Mouse (Mus musculus): ENCODE measurements around the gene Cd300lg.

Gene Cd300lg

DNA sequence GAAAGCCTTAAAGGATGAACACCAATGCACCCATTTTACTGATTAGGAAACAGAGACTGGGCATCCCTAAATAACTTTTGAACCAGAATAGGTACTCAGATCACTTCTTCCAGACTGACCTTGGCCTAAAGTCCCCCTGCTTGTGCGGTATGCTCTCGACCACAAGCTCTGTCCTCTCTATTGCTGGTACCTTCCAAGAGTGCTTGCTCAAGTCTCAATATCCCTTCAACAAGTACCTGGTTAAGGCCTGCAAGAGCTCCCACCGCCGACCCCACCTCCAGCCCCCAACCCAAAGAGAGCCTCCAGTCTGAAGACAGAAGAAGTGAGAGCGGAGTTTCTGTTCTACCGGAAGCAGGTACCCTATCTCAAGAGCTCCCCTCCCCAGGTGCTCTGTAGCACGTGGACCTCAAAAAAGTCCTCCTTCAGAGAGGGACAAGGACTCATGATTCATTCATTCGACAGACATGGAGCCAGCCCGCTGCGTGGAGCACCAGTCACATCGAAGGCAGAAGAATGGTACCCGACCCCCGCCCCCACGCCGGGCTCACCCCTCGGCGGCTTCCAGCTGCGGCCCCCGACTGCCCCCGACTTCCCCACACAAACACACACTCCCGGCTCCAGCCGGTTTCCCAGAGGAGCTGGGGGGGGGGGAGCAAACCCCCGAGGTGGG is 15.2 kb upstream of the Cd300lg start:
- DNase-seq = no peak

DNA sequence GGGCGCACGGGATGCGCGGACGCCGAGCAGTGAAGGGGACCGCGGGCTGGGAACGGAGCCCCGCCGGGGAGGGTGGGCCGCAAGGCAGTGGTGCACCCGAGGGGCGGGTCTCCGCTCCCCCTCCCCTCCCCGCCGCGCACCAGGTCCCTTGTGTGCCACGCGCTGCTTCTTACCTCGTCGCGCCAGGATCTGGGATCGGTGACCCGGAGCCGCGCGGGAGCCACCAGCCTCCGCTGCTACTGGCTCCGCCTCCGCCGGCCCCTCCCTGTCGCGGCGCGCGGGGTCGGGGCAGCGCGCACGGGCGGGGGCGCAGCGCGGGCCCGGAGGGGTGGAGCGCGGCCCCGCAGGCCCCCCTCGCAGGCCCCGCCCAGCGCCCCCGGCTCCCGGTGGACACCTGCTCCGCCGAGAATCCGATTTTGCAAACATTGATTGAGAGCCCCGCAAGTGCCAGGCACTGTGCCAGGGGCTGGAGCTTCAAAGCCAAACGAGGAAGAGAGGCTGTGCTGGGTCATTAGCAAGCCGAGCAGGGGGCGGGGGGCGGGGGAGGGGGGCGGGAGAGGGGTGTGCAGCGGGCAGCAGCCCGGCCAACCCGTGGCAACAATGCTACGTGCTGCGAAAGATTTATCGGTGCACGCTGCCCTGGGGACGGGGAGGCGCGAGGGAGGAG is 14.5 kb upstream of the Cd300lg start:
- DNase-seq = peak; percentile 50 to 64

DNA sequence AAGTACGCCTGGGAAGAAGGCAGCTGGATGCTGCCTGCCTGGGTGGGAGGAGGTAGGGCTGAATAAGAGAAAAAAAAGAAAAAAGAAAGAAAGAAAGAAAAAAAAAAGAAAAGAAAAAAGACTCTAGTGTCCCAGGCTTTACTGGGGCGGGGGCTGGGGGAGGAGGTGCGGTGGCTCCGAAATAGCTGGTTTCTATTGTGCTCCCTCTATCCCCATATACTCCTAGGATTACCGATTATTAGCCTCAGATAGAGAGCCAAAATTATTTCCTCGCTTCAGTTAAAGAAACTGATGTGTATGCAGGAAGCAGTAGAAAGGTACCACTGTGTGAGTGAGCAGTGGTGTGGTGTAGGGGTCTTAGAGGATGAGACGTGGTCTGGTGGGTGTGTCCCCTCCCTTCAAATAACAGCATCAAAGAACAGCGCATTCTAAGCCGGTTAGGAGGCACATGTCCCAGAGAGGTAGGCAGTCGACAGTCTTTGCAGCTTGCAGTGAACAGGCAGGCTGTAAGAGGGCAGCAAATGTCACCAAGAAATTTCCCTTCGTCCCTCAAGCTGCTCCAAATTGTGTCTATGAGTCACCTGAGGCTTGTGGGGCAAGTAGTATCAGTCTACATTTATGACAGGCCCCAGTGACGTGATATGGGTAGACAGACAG is 13.8 kb upstream of the Cd300lg start:
- no peak for DNase-seq

DNA sequence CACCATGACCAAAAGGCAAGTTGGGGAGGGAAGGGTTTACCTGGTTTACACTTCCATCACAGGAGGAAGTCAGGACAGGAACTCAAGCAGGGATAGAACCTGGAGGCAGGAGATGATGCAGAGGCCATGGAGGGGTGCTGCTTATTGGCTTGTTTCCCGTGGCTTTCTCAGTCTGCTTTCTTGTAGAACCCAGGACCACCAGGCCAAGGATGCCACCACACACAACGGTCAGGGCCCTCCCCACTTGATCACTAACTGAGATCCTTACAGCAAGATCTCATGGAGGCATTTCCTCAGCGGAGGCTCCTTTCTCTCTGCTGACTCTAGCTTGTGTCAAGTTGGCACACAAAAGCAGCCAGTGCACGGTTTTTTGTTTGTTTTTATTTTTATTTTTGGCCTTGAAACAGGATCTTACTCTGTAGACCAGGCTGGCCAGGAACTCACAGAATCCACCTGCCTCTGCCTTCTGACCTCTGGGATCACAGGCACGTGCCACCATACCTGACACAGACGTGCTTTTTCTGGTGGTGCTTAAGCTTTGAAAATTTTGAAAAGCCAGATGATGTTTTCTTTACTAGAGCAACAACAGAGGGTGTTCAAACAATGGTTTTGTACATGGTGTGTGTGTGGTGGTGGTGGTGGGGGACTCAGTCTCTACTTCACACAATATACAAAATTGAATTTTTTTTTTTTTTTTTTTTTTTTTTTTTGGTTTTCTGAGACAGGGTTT is 13.1 kb upstream of the Cd300lg start, which contains the start of gene Mpp3:
TSS of gene Mpp3 (minus strand) at position 375 of the 730 bp plus-strand sequence.
- DNase-seq = no peak

DNA sequence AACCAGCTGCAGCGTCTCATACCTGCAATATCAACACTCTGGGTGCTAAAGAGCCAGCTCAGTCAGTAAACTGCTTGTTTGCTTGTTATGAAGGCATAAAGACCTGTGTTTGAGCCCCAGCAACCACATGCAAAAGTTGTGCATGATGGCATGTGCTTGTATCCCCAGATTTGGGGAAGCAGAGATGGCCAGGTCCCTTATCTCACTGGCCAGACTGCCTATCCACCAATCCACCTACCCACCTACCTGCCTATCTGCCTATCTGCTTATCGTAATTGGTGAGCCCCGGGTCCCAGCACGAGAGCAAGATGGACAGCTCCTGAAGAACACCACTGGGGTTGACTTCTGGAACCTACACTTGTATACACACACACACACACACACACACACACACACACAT is 12.0 kb upstream of the Cd300lg start:
- DNase-seq = no peak

DNA sequence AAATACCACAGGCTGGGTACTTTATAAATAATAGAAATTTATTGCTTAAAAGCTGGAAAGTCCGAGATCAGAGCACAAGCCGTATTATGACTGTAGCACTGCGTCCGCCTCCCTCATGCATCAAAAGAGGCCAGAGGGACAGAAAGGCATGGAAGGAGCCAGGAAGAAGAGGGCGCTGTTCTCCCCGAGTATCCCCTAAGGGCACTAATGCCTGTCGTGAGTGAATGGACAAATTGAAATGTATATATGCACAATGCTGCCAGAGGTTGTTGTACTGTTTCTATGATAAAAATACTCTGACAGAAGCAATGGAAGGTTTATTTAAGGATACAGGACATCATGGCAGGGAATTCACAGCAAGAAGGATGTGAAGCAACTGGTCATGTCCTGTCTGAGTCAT is 11.3 kb upstream of the Cd300lg start:
- no peak for DNase-seq

DNA sequence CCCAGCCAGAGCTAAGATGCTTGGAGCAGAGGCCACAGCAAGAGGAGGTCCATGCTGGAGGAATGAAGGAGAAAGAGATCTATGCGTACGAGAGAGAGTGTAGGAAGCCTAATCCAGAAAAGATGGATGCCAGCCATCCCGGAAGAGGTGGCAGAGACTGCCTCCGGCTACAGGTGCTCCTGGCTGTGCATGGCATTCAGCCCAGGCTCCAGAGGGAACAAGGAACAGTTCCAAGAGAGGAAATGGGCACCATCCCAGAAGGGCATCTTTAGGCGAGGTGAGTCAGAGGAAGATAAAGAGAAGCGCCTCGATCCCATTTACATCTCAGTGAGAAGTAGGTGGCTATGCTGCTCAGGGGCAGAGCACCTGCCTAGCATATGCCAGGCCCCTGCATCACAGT is 10.2 kb upstream of the Cd300lg start:
- DNase-seq = no peak

DNA sequence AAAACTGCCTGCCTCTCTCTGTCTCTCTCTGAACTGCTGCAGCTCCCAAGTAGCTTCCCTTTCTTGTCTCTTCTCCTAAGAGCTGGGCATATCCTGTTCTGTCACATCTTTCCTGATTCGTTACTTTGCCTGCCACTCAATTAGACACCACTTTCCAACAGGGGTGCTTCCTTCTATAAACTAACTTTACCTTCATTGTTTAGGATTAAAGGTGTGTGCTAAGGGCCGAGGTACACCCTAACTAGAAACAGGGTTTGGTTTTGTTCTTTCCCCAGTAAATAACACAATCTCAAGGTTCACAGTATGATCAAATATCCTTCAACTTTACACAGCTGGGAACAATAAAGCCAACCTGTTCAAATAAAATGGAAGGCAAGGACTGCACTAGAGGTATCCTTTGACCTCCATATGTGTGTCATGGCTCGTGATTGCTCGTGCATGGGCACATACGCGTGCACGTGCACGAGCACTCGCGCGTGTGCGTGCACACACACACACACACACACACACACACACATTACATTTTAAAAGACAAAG is 8.2 kb upstream of the Cd300lg start:
- DNase-seq = no peak

DNA sequence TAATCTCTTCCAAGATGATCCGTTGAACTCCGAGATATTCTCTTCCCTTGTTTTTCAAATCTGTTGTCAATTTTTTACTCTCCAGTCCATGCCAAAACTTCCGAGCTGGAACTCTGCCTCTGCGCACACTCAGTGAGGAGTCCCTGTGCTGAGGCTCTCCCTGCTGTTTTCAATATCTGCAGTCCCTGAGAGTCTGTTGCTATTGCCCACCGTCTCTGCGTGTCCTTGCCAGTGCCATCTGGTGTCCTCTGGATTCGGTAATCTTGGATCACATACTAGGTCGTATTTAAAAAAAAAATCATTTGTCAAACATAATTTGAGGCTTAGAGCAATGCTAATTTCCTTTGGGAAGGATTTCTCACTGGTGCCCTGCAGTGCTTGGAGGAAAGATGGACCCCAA is 6.4 kb upstream of the Cd300lg start:
- DNase-seq = no peak

DNA sequence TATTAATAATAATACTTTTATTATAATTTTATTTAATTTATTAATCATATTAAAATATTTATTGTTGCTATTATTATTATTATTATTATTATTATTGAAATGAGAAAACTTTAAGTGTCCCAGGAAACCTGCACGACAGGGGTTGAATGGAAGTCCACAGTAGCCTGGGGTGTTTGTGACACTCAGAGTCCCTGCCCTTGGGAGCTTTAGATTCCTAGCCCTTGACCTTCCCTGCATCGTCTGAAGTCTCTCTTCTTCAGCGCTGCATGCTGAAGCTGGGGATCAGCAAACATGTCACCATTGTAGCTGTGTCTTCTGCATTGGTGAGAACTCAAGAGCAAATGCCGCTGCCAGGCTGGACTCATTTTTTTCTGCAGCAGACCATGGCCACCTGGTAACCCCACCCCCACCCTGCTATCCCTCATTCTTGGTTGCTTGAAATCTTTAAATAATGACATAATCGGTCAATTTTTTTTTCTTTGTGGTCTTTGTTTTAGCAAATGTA is 5.8 kb upstream of the Cd300lg start:
- DNase-seq = no peak

DNA sequence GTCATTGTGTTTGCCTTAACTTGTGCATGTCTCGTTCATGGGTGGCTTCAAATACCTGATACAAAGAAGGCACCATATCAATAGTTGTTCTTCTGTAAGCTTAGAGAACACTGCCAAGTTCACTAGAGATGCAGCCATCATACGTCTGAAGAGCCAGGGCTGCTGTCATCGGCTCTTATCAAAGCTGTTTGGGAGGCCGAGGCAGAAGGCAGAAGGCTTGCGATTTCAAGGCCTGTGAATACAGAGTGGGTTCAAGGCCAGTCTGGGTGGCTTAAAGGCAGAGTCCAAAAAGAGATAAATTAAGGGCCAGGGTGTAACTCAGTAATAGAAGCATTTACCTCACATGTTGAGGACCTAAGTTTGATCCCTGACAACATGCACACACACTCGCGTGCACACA is 5.0 kb upstream of the Cd300lg start:
- DNase-seq = no peak

DNA sequence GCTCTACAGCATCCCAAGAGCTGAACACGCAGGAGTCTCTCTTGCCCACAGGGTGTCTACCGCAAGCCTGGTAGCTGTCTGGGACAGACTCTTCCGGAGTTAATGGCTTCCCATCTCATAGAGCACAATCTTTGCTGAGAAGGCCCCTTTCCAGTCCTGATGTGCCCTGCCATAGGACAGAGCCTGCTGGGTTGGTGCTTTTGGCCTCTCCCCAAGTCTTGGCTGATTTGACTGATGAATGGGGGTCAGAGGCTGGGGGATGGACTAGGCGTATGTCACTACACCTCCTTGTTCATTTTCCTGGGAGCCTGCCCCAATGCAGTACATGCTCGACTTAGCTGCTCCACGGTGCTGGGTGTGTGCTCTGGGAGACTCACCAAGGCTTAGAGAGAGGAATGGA is 3.5 kb upstream of the Cd300lg start:
- DNase-seq = no peak

DNA sequence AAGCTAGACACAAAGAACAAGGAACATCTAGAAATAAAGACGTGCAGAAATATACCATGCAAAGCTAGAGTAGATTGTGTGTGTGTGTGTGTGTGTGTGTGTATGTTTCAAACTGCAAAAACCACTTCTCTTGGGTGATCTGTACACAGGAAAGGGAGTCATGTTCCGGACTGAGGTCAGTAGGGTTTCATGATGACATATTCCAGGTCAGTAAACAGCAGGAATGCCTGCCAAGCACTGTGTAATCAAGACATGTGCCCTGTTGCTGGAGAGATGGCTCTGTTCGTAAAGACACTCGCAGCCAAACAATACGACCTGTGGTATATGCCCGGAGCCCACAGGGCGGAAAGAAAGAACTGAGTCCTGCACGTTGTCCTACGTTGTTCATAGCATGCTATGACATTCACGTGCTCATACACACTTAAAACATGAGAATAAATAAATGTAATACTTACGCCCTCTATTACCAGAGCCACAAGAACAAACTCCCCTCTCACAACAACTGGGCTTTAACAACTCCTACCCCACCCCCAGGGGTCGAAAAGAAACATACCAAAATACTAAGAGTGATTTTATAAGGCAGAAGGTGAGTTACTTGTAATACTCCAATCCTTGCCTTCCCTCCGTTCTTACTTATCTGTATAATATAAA is 1.7 kb upstream of the Cd300lg start:
- no peak for DNase-seq

DNA sequence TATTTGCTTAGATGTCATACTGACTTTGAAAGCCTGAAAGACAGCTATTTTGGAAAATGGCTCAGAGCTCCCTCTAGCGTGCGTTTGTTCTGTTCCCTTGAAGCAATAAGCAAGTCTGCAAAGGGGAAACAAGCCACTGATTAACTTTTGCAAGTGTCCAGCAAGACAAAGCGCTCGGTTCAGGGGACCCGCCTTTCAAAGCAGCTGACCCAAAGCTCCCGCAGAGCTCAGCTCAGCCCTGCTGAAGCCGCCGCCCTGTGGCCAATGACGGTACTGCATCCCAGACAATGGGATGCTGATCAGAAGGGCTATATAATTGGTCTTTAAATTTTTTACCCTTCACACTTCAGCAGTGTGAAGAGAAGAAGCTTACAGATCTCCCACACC is 1.2 kb upstream of the Cd300lg start:
- peak; percentile 93 to 94 for DNase-seq

DNA sequence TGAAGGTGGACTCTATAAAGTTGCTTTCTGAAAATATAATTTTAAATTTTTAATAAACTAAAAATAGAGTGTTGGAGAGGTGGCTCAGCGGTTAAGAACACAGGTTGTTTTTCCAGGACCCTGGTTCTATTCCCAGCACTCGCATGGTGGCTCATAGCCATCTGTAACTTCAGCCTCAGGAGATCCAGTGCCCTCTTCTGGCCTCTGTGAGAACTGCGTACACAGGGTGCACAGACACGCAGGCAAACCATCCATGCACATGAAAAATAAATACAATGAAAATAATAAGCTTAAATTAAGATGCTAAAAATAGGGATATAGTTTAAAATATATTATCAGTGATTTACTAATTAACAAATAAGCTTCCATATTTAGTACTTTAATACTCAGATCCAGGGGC is 663 bp upstream of the Cd300lg start:
- DNase-seq = no peak

DNA sequence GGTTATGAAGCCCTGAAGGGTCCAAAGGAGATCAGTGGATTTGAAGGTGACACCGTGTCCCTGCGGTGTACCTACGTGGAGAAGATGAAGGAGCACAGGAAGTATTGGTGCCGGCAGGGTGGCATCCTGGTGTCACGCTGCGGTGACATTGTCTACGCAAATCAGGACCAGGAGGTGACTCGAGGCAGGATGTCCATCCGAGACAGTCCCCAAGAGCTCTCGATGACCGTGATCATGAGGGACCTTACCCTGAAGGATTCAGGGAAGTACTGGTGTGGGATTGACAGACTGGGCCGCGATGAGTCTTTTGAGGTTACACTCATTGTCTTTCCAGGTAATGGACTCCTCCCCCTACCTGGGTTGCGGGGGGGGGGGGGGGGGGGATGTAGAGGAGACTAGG is 1.7 kb downstream of the Cd300lg start:
- no peak for DNase-seq

DNA sequence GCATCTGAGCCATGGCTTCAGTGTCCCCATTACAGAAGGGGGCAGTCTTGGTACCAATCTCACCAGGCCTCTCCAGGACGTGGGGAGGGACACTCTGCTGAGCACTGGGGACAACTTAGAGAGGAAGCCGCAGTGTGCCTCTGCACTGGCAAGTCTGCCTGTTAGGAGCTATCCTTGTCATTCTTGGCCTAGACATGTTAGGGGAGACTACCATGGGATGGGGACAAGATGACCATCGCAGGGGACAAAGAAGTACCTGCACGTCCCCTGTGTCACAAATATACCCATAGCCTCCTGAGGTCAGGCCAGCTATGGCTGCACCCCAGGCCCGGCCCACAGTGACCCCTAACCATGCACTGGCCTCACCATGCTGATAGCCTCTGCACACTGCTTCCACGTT is 2.1 kb downstream of the Cd300lg start:
- DNase-seq = no peak

DNA sequence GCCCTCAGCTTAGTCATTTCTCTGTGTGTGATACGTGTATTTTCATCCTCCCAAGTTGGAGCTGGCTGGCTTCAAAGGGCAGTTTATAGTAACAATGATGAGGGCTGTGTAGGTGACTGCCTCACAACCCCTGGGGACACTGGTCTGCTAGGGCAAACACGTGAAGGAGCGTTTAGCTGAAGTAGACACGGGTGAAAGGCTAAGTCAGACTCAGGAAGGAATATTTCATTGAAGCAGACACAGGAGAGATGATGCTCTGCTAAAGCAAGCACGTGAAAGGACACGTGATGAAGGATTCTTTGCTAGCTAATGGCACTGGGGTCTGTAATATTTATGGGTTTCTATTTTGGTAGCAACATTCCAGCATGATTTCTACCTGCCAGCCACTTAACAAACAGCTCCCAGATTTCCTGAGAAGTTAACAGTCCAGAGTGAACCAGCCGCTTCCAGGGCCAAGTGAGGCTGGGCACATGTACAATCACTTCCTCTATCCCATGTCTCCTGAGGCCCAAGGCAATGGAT is 3.4 kb downstream of the Cd300lg start:
- peak; percentile 58 to 80 for DNase-seq

DNA sequence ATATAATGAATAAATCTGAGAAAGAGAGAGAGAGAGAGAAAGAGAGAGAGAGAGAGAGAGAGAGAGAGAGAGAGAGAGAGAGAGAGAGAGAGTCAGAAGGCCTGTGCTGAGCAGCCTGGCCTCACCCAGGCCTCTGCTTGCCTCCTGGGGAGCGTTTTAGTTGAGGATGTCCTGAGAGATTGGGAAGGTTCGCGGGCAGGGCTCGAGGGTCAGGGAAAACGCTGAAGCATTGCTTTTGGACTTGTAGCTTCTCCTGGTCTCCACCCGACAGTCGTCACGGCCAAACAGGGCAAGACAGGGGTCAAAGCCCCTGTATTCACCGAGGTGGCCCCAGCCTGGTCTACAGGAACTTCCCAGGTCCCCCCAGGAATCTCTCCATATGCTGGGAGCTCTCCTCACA is 5.3 kb downstream of the Cd300lg start:
- DNase-seq = no peak

DNA sequence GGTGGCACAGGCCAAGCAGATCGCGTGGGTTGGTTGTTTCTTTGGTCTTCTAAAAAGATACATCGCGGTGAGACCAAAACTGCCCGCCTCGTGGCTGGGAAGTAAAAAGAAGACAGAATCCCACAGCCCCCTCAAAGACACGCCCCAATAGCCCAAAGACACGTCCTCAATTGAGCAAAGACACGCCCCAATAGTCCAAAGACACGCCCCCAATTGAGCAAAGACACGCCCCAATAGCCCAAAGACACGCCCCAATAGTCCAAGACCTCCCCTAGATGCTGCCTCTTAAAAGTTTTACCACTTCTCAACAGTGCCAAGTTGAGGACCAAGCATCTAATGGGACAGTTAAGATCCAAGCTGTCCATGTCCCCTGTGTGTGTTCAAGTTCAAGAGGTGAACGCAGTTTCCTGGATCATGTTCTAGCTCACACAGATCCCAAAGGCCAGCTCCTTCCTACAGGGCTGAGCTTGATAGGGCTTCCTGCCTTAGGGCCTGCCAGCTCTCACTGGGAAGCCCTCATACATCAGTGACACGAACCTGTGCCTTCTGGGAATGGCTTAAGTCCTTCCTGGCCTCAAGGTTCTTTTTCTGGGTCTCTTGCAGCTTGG is 8.7 kb downstream of the Cd300lg start:
- DNase-seq = peak in 1 of 2 experiments; percentile 39

DNA sequence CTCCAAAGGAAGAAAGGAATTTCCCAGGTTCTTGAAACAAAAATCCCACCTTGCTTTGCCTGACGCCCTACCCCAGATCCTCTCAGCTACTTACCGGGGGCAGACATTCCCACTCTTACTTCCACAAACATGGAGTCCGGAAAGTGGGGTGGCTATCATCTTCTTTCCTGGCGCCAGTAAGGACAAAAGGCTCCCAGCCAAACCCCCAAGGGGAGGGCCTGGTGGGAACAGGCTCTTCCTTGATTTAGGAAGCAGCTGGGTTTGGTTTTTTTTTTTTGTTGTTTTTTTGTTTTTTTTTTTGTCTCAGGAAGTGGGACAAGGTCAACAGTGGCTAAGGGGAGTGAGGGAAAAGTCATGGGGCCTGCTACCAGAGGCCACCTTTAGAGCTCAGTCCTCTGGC is 10.2 kb downstream of the Cd300lg start:
- DNase-seq = peak; percentile 68 to 80

DNA sequence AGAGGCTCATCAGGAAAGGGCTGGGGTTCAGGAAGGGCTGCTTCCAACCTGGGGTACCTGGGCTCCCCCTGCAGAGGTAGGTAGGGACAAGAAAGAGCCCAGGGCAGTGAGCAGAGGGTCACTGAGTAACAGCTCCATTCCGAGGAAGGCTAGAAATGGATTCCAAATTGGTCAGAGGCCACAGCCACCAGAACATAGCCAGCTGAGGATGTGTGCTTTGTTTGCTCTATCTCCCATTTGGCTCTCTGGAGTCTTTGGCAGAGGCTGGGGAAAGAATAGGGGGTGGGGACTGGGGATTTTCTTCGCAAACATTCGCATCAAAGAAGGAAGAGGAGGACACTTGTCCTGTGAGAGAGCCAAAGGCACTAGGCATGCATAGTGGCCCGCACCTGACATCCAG is 10.6 kb downstream of the Cd300lg start:
- DNase-seq = no peak

All from kidney, adult 8-10 months (tissue).